Mouse (Mus musculus): ENCODE data around the gene Atp6v0c. TPM values are rescaled to one million over a fixed set of nuclear protein-coding genes. Genes with fewer than 3 reads are reported as not detected.

Atp6v0c gene
- polyA plus RNA-seq, 1 experiment from 2014 or later: 528 TPM

- Histone ChIP-seq H3K4me2 (replicated peaks; ENCODE audit: low read depth, low read length) (no peak overlapping the region), H3K27ac (ENCODE audit: low read depth, low read length) (no peak overlapping the region), H3K4me1 (ENCODE audit: control insufficient read depth, insufficient read depth, low read length) (0 out of 2 replicates have a peak, but pooled peaks cover 3% of the 10 kb centered on the region), H3K4me3 (ENCODE audit: low read length) (no peak overlapping the region), H3K27me3 (ENCODE audit: control insufficient read depth, insufficient read depth, low read length) (no peaks in the 10 kb centered on the region), H3K36me3 (ENCODE audit: control insufficient read depth, insufficient read depth, low read length) (no peaks in the 10 kb centered on the region), H3K9me3 (ENCODE audit: control insufficient read depth, low read length) (no peaks in the 10 kb centered on the region), H3K9ac (ENCODE audit: low read depth, low read length) (no peak overlapping the region)
- 83% methylated on average over 3 of the region's 3 CpGs for WGBS
- no peak for ATAC-seq (ENCODE audit: low FRiP score, low TSS enrichment)
These were observed 50.1 kb downstream of the Atp6v0c start for GRCm38 (mm10) chr17:24119446-24119845.

Other genes starting within 250 kb of the Atp6v0c start
- gene Sbp, start 228.0 kb downstream of the Atp6v0c start, polyA plus RNA-seq (2014; fragmentation: Nextera tagmentation; extraction: Ambion mirVana): not detected in 2 replicates
- gene Sbpl, start 214.4 kb downstream of the Atp6v0c start, polyA plus RNA-seq (2014; fragmentation: Nextera tagmentation; extraction: Ambion mirVana): not detected in 2 replicates
- gene Prss30, start 189.1 kb downstream of the Atp6v0c start, polyA plus RNA-seq (2014; fragmentation: Nextera tagmentation; extraction: Ambion mirVana): 0.26 and 0.30 TPM in 2 replicates
- 0.59 and 0.91 TPM in 2 replicates for gene Prss22, start 171.6 kb downstream of the Atp6v0c start, polyA plus RNA-seq (2014; fragmentation: Nextera tagmentation; extraction: Ambion mirVana)
- gene Prss27, start 131.6 kb downstream of the Atp6v0c start, polyA plus RNA-seq (2014; fragmentation: Nextera tagmentation; extraction: Ambion mirVana): not detected in 2 replicates
- gene Kctd5, start 96.2 kb downstream of the Atp6v0c start, polyA plus RNA-seq (2014; fragmentation: Nextera tagmentation; extraction: Ambion mirVana): 46.2 and 65.1 TPM in 2 replicates
- 29.3 and 44.0 TPM in 2 replicates for gene Pdpk1, start 18.8 kb downstream of the Atp6v0c start, polyA plus RNA-seq (2014; fragmentation: Nextera tagmentation; extraction: Ambion mirVana)
- gene Amdhd2, start 5.9 kb downstream of the Atp6v0c start, polyA plus RNA-seq (2014; fragmentation: Nextera tagmentation; extraction: Ambion mirVana): 33.0 and 37.5 TPM in 2 replicates
- gene Tbc1d24, start 35.9 kb upstream of the Atp6v0c start, polyA plus RNA-seq (2014; fragmentation: Nextera tagmentation; extraction: Ambion mirVana): 5.0 and 8.2 TPM in 2 replicates
- gene Ntn3, start 39.8 kb upstream of the Atp6v0c start, polyA plus RNA-seq (2014; fragmentation: Nextera tagmentation; extraction: Ambion mirVana): 4.6 and 5.3 TPM in 2 replicates
- 13.4 and 14.8 TPM in 2 replicates for gene Tedc2, start 51.1 kb upstream of the Atp6v0c start, polyA plus RNA-seq (2014; fragmentation: Nextera tagmentation; extraction: Ambion mirVana)
- 43.9 and 66.6 TPM in 2 replicates for gene Ccnf, start 81.8 kb upstream of the Atp6v0c start, polyA plus RNA-seq (2014; fragmentation: Nextera tagmentation; extraction: Ambion mirVana)
- not detected in 2 replicates for gene Abca17, start 181.4 kb upstream of the Atp6v0c start, polyA plus RNA-seq (2014; fragmentation: Nextera tagmentation; extraction: Ambion mirVana)
- gene Abca3, start 182.2 kb upstream of the Atp6v0c start, polyA plus RNA-seq (2014; fragmentation: Nextera tagmentation; extraction: Ambion mirVana): 10.0 and 13.1 TPM in 2 replicates
- gene Rnps1, start 244.9 kb upstream of the Atp6v0c start, polyA plus RNA-seq (2014; fragmentation: Nextera tagmentation; extraction: Ambion mirVana): 306 and 312 TPM in 2 replicates